Mouse (Mus musculus): ENCODE data around the gene Arhgef5. TPM values are rescaled to one million over a fixed set of nuclear protein-coding genes. Genes with fewer than 3 reads are reported as not detected.

The Arhgef5 gene
- polyA plus RNA-seq, 1 experiment = 35.2 TPM

DNA sequence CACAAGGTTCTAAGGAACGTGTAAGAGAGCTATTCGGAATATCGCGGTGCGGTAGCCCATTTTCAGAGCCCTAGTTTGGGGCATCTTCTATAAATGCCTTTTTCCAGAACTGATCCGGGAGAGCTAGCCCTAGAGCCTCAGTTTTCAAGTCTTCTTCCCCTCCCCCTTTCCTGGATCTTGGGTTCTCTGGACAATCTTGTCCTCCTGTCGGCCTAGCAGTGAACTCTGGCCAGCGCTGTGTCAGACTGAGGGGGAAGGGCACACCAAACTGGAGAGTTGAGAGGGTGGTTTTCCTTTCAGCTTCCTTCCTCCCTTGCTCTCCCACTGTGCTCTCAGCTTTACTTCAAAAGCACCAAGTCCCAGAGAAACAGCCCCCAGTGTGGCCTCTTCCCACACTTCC lies 974 bp downstream of the Arhgef5 start:
- no peak for TF ChIP-seq POLR2A (IDR thresholded peaks at IDR 0.05; ENCODE audit: low read depth, low read length)
- peak; percentile 48 for TF ChIP-seq CTCF (conservative IDR thresholded peaks at IDR 0.05; ENCODE audit: insufficient read depth, insufficient read length, low read depth, low read length)
- peak overlapping the region; percentile 87 for H3K27ac ChIP-seq (ENCODE audit: insufficient read depth, low read depth, low read length)
- DNase-seq = peak; percentile 82

DNA sequence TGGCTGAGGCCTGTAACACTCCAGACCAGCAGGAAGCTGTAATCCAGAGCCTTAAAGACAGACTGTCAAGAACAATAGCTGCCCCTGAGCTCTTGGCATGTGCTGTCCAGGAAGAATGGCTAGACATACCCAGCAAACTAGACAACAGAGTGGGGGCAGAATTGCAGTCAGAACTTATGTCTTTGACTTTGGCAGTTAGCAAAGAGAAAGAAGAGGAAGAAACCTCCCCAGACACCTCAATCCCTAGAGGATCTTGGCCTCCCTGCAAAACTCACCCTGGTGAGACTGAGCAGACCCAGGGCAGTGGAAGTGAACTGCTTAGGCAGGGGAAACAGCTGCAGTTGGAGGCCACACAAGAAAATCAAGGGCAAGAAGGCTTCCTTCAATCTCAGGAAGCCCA lies 7.2 kb downstream of the Arhgef5 start:
- Histone ChIP-seq H3K27ac (ENCODE audit: insufficient read depth, low read depth, low read length) (peak overlapping the region; percentile 74; the same call in 1 of the 2 replicates), H3K4me1 (ENCODE audit: control insufficient read depth, insufficient read depth, low read length) (peaks cover 2% of the 10 kb centered on the region; the same call in 1 of the 2 replicates), H3K4me3 (ENCODE audit: insufficient read depth, low read depth, low read length) (no peak overlapping the region), H3K36me3 (ENCODE audit: control insufficient read depth, insufficient read depth, low read length) (peaks cover 2% of the 10 kb centered on the region; the same call in 1 of the 2 replicates), H3K27me3 (replicated peaks; ENCODE audit: control insufficient read depth, insufficient read depth, low read length) (no peaks in the 10 kb centered on the region)
- DNase-seq = peak; percentile 65
- no peak for TF ChIP-seq CTCF (conservative IDR thresholded peaks at IDR 0.05; ENCODE audit: insufficient read depth, insufficient read length, low read depth, low read length)
- TF ChIP-seq POLR2A (IDR thresholded peaks at IDR 0.05; ENCODE audit: low read depth, low read length) = no peak

More for the DNA sequence above, 974 bp downstream of the Arhgef5 start:
- 3% methylated on average over 8 of the region's 8 CpGs for WGBS
- no peaks in the 10 kb centered on the region for H3K27me3 ChIP-seq (replicated peaks; ENCODE audit: control insufficient read depth, insufficient read depth, low read length)
- peaks cover 17% of the 10 kb centered on the region; the same call in 1 of the 2 replicates for H3K4me1 ChIP-seq (ENCODE audit: control insufficient read depth, insufficient read depth, low read length)
- H3K4me3 ChIP-seq (ENCODE audit: insufficient read depth, low read depth, low read length) = peak overlapping the region; percentile 82
- no peaks in the 10 kb centered on the region for H3K36me3 ChIP-seq (ENCODE audit: control insufficient read depth, insufficient read depth, low read length)

DNA sequence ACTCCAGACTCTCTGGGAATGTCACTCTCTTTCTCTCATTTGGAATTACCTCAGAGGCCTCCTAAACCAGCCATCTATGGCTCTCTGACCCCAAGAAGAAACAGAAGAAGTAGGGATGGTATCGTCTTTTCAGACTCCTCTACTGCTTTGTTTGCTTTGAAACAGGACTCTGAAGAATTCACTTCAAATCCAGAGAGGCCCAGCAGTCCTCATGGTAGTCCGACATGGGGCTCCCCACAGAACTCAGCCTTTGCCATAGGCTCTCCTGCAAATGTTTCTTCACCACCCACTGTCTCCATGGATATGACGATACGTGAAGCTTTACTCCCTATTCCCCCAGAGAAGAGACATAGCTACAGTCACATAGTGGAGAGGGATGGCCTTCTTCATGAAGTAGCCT lies 8.7 kb downstream of the Arhgef5 start:
- no peak for TF ChIP-seq POLR2A (IDR thresholded peaks at IDR 0.05; ENCODE audit: low read depth, low read length)
- no peak for TF ChIP-seq CTCF (conservative IDR thresholded peaks at IDR 0.05; ENCODE audit: insufficient read depth, insufficient read length, low read depth, low read length)
- Histone ChIP-seq H3K4me1 (ENCODE audit: control insufficient read depth, insufficient read depth, low read length) (peaks cover 2% of the 10 kb centered on the region; the same call in 1 of the 2 replicates), H3K4me3 (ENCODE audit: insufficient read depth, low read depth, low read length) (no peak overlapping the region), H3K36me3 (ENCODE audit: control insufficient read depth, insufficient read depth, low read length) (peaks cover 2% of the 10 kb centered on the region; the same call in 1 of the 2 replicates), H3K27me3 (replicated peaks; ENCODE audit: control insufficient read depth, insufficient read depth, low read length) (no peaks in the 10 kb centered on the region), H3K27ac (ENCODE audit: insufficient read depth, low read depth, low read length) (no peak overlapping the region)
- WGBS = 65% methylated on average over 4 of the region's 4 CpGs
- no peak for DNase-seq

DNA sequence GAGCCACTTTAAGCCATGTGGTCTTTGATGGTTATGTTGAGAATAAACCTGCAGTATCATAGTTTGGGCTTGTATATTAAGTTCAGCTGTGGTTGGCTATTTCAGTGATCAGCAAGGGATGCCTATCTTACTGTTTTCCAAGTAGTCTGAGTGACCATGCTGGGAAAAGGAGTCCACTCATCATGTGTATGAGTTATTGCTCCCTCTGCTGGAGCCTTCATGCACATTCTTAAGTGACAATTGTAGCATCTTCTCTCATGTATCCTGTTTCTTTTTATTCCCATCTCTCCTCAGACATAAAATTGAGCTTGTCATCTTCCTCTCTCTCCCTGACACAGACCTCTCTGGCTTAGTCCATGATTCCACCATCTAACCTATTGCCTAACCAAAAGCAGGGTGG lies 12.9 kb downstream of the Arhgef5 start:
- DNase-seq = peak; percentile 51
- no peak overlapping the region for H3K27ac ChIP-seq (ENCODE audit: insufficient read depth, low read depth, low read length)
- H3K27me3 ChIP-seq (replicated peaks; ENCODE audit: control insufficient read depth, insufficient read depth, low read length) = no peaks in the 10 kb centered on the region
- H3K4me3 ChIP-seq (ENCODE audit: insufficient read depth, low read depth, low read length) = no peak overlapping the region
- H3K36me3 ChIP-seq (ENCODE audit: control insufficient read depth, insufficient read depth, low read length) = peaks cover 11% of the 10 kb centered on the region; the same call in 1 of the 2 replicates
- TF ChIP-seq CTCF (conservative IDR thresholded peaks at IDR 0.05; ENCODE audit: insufficient read depth, insufficient read length, low read depth, low read length) (0 out of 2 replicates have a peak, but pooled peaks have one; percentile 22), POLR2A (IDR thresholded peaks at IDR 0.05; ENCODE audit: low read depth, low read length) (no peak)
- H3K4me1 ChIP-seq (ENCODE audit: control insufficient read depth, insufficient read depth, low read length) = no peaks in the 10 kb centered on the region

DNA sequence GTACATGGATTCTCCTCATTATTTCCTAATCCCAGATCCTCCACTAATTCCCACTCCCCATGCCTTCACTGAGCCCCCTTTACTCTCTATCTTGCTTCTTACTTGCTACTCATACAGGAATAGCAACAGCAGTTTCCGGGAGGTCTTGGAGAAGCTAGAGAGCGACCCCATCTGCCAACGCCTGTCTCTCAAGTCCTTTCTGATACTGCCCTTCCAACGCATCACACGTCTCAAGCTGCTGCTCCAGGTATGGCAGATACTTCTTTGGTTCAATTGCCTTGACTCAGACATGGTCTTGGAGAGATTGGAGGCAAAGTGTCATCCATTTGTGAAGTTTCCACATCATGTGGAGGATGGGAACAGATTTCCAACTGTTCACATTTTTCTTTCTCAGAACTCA lies 15.1 kb downstream of the Arhgef5 start:
- DNase-seq = no peak
- Histone ChIP-seq H3K4me3 (ENCODE audit: insufficient read depth, low read depth, low read length) (no peak overlapping the region), H3K36me3 (ENCODE audit: control insufficient read depth, insufficient read depth, low read length) (peaks cover 19% of the 10 kb centered on the region), H3K27me3 (replicated peaks; ENCODE audit: control insufficient read depth, insufficient read depth, low read length) (no peaks in the 10 kb centered on the region), H3K4me1 (ENCODE audit: control insufficient read depth, insufficient read depth, low read length) (no peaks in the 10 kb centered on the region), H3K27ac (ENCODE audit: insufficient read depth, low read depth, low read length) (no peak overlapping the region)
- WGBS = 94% methylated on average over 5 of the region's 5 CpGs
- TF ChIP-seq POLR2A (IDR thresholded peaks at IDR 0.05; ENCODE audit: low read depth, low read length) (no peak), CTCF (conservative IDR thresholded peaks at IDR 0.05; ENCODE audit: insufficient read depth, insufficient read length, low read depth, low read length) (no peak)

DNA sequence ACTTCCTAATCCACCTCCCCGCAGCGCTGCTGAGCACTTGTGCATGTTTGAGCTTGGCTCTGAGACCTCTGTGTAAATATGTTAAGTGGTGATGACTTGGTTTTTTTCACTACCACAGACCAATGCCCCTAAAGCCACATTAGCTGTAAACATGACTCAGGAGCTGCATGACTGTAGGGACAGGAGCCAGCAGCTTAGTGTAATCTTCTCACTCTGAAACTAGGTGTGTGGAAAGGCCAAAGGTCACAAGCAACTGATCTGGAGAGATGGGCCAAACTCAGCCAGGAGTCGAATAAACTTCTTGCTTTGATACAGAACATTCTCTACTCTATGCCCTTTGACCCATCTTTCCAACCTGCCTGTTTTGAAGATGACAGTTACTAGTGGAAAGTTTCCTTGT lies 26.7 kb downstream of the Arhgef5 start:
- DNase-seq = peak; percentile 81
- Histone ChIP-seq H3K4me1 (ENCODE audit: control insufficient read depth, insufficient read depth, low read length) (peaks cover 15% of the 10 kb centered on the region), H3K27me3 (replicated peaks; ENCODE audit: control insufficient read depth, insufficient read depth, low read length) (no peaks in the 10 kb centered on the region), H3K36me3 (ENCODE audit: control insufficient read depth, insufficient read depth, low read length) (peaks cover 12% of the 10 kb centered on the region), H3K27ac (ENCODE audit: insufficient read depth, low read depth, low read length) (peak overlapping the region; percentile 34; the same call in 1 of the 2 replicates), H3K4me3 (ENCODE audit: insufficient read depth, low read depth, low read length) (no peak overlapping the region)
- WGBS = 43% methylated on average over 3 of the region's 3 CpGs
- TF ChIP-seq POLR2A (IDR thresholded peaks at IDR 0.05; ENCODE audit: low read depth, low read length) (no peak), CTCF (conservative IDR thresholded peaks at IDR 0.05; ENCODE audit: insufficient read depth, insufficient read length, low read depth, low read length) (no peak)

DNA sequence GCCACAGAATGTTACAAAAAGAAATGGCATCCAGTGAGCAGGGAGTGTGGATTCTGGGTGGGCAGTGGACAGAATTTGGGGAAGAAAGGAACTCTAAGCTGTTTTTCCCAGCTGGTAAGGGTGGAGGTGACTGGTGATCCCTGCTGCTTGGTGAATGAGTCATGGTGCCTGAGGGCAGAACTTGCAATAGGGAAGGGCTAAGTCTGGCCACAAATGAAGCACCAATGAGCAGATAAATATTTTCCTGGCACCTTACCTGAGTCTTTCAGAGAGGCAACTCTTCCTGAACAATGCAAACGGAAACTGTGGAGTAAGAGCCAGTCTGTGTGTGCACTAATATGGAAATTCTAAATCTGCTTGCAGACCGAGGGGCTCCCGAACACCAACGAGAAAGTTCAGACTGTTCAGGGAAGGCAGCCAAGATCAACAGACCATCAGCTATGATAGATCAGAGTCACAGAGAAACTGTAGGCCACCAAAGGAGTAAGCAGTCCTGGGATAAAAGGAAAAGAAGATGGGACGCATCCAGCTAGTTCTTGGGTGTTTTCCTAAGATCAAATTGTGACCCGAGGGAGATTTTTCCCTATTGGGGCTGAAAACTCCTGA lies 27.2 kb downstream of the Arhgef5 start:
- Histone ChIP-seq H3K4me1 (ENCODE audit: control insufficient read depth, insufficient read depth, low read length) (peaks cover 15% of the 10 kb centered on the region), H3K27me3 (replicated peaks; ENCODE audit: control insufficient read depth, insufficient read depth, low read length) (no peaks in the 10 kb centered on the region), H3K36me3 (ENCODE audit: control insufficient read depth, insufficient read depth, low read length) (peaks cover 9% of the 10 kb centered on the region), H3K4me3 (ENCODE audit: insufficient read depth, low read depth, low read length) (no peak overlapping the region), H3K27ac (ENCODE audit: insufficient read depth, low read depth, low read length) (peak overlapping the region; percentile 34; the same call in 1 of the 2 replicates)
- peak; percentile 38 for DNase-seq
- TF ChIP-seq POLR2A (IDR thresholded peaks at IDR 0.05; ENCODE audit: low read depth, low read length) = no peak
- no peak for TF ChIP-seq CTCF (conservative IDR thresholded peaks at IDR 0.05; ENCODE audit: insufficient read depth, insufficient read length, low read depth, low read length)
- 19% methylated on average over 6 of the region's 6 CpGs for WGBS

Data from kidney, adult 2 months (tissue).